Mouse (Mus musculus) heart, adult 2 months (tissue): Measurements from ENCODE around the gene Ctla2b.
"Not testable (repeated sequence)": the region's sequence is repeated elsewhere in the genome, so short reads cannot be mapped to it uniquely, and the experiment has no call there.

Source experiments
- CTCF ChIP-seq: fragments of 200-600 bp; IDR thresholded peaks from 2 replicates; pipeline ENCODE4 v1.8.1; 2022; ENCODE audit warnings: antibody characterized with exemption, mild to moderate bottlenecking, moderate library complexity
- EP300 ChIP-seq: fragments of 200-500 bp; IDR thresholded peaks from 2 replicates; pipeline ENCODE4 v1.6.1; 2011; ENCODE audit warnings: low read depth, low read length, control low read depth; ENCODE audit not compliant: insufficient read depth
- POLR2A ChIP-seq: fragments of 200-500 bp; IDR thresholded peaks from 2 replicates; pipeline ENCODE4 v1.6.1; 2011; ENCODE audit warnings: mild to moderate bottlenecking, low read depth, low read length, control low read depth; ENCODE audit not compliant: insufficient read depth

GRCm38 (mm10) chr13:60935490-60935889 lies 38.2 kb upstream of the Ctla2b start, which contains the start of gene Gm49393:
- TF ChIP-seq POLR2A, CTCF, EP300: not testable (repeated sequence)
